Mouse (Mus musculus) embryonic facial prominence, embryonic 15.5 days (tissue): ENCODE measurements at regions not wholly inside any gene's neighbourhood (a gene's known extent, or its start where the extent isn't known, plus 50 kb on each side); places are given as distances from the start of the nearest gene placed in this dataset.

ENCODE experiments used
- ATAC-seq: fragments of 200-750 bp; cut with Nextera tagmentation; 2 replicates; pipeline ENCODE4 v1.8.0; 2017; ENCODE audit warnings: low read depth, moderate TSS enrichment; ENCODE audit not compliant: insufficient number of reproducible peaks, low FRiP score, low TSS enrichment
- H3K27ac ChIP-seq: fragments of 300-500 bp; sonication (generic); replicated peaks from 2 replicates; pipeline ENCODE4 v1.5.1; 2015; ENCODE audit warnings: mild to moderate bottlenecking, inconsistent platforms
- H3K27me3 ChIP-seq: fragments of 300-500 bp; sonication (generic); 2 replicates; pipeline ENCODE4 v1.6.1; 2015; ENCODE audit warnings: inconsistent platforms
- H3K36me3 ChIP-seq: fragments of 300-500 bp; sonication (generic); 2 replicates; pipeline ENCODE4 v1.6.1; 2015; ENCODE audit warnings: mild to moderate bottlenecking, inconsistent platforms
- H3K4me1 ChIP-seq: fragments of 300-500 bp; sonication (generic); 2 replicates; pipeline ENCODE4 v1.6.1; 2015; ENCODE audit warnings: inconsistent platforms
- H3K4me2 ChIP-seq: fragments of 300-500 bp; sonication (generic); replicated peaks from 2 replicates; pipeline ENCODE4 v1.6.1; 2015; ENCODE audit warnings: mild to moderate bottlenecking, inconsistent platforms
- H3K4me3 ChIP-seq: fragments of 300-500 bp; sonication (generic); replicated peaks from 2 replicates; pipeline ENCODE4 v1.5.1; 2015; ENCODE audit warnings: mild to moderate bottlenecking, inconsistent platforms
- H3K9ac ChIP-seq: fragments of 300-500 bp; sonication (generic); 2 replicates; pipeline ENCODE4 v1.6.1; 2015; ENCODE audit warnings: inconsistent platforms
- H3K9me3 ChIP-seq: fragments of 300-500 bp; sonication (generic); replicated peaks from 2 replicates; pipeline ENCODE4 v1.6.1; 2016; ENCODE audit warnings: inconsistent platforms
- WGBS: fragments of 180-500 bp; shearing (Covaris S2); methylation state at CpG from one replicate; pipeline ENCODE4 v1.1.7; 2015; 5-methylcytosine and 5-hydroxymethylcytosine counted together

DNA sequence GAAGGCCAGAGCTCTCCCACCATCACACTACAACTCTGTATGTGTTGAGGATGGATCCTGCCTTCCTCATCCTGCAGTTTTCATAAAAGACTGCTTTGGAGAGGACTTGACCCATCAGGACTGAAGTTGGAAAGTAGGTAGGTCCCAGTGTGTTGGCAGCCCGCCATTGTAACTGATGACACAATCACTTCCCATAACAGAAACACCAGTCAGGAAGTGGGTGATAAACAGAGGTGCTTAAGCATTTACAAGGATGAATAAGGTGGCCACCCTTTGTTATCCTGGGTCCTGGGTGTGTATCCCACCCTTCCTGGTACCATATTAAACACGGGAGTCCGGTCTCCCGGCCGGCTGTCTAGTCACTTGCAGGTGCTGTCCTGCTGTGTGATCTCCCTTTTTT lies 118.3 kb downstream of the Snx10 start:
- H3K4me2 ChIP-seq, result no peak overlapping the region
- 88% methylated on average over 5 of the region's 5 CpGs for WGBS
- no peaks in the 10 kb centered on the region for H3K9me3 ChIP-seq
- H3K27me3 ChIP-seq, result no peaks in the 10 kb centered on the region
- H3K4me1 ChIP-seq, result no peaks in the 10 kb centered on the region
- no peak for ATAC-seq
- no peak overlapping the region for H3K27ac ChIP-seq
- H3K9ac ChIP-seq, result no peak overlapping the region
- H3K36me3 ChIP-seq, result no peaks in the 10 kb centered on the region
- no peak overlapping the region for H3K4me3 ChIP-seq

- H3K4me2 ChIP-seq, result no peak overlapping the region
- WGBS, result 71% methylated on average over 7 of the region's 7 CpGs
- no peaks in the 10 kb centered on the region for H3K9me3 ChIP-seq
- H3K27me3 ChIP-seq, result no peaks in the 10 kb centered on the region
- H3K27ac ChIP-seq, result no peak overlapping the region
- H3K9ac ChIP-seq, result no peak overlapping the region
- H3K4me3 ChIP-seq, result no peak overlapping the region
- H3K4me1 ChIP-seq, result no peaks in the 10 kb centered on the region
- ATAC-seq, result no peak
- H3K36me3 ChIP-seq, result no peaks in the 10 kb centered on the region
These were observed 125.1 kb downstream of the Snx10 start for GRCm38 (mm10) chr6:51648813-51649212.

- H3K9ac ChIP-seq, result no peak overlapping the region
- no peaks in the 10 kb centered on the region for H3K36me3 ChIP-seq
- 90% methylated on average over 8 of the region's 8 CpGs for WGBS
- no peak for ATAC-seq
- no peak overlapping the region for H3K27ac ChIP-seq
- H3K9me3 ChIP-seq, result no peaks in the 10 kb centered on the region
- no peak overlapping the region for H3K4me2 ChIP-seq
- no peaks in the 10 kb centered on the region for H3K27me3 ChIP-seq
- no peaks in the 10 kb centered on the region for H3K4me1 ChIP-seq
- H3K4me3 ChIP-seq, result no peak overlapping the region
These were observed 130.1 kb downstream of the Snx10 start for GRCm38 (mm10) chr6:51653753-51654152.

GRCm38 (mm10) chr6:51654991-51655390 lies 131.3 kb downstream of the Snx10 start:
- WGBS, result 96% methylated on average over 4 of the region's 4 CpGs
- Histone ChIP-seq H3K27me3 (no peaks in the 10 kb centered on the region), H3K4me2 (no peak overlapping the region), H3K27ac (no peak overlapping the region), H3K4me1 (no peaks in the 10 kb centered on the region), H3K9me3 (no peaks in the 10 kb centered on the region), H3K36me3 (no peaks in the 10 kb centered on the region), H3K9ac (no peak overlapping the region), H3K4me3 (no peak overlapping the region)
- no peak for ATAC-seq

DNA sequence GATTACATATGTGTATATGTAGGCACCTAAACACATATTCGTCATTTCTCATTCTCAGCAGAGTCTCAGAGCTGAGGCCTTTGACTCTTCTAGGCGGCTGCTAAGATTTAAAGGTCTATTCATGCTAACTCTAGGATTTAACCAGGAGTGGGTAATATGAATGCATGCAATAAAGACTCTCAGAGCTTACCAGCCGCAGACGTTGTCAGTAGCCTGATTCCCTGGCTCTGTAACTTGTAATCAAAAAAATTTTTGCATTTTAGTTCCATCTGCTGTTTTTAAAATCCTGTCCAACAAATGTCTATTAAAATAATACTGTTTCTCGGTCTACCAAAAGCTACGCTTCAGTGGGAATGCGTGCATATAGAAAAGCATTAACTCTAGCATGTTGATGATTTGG lies 132.4 kb downstream of the Snx10 start:
- WGBS, result 71% methylated on average over 7 of the region's 7 CpGs

GRCm38 (mm10) chr6:51656883-51657640 lies 133.4 kb downstream of the Snx10 start:
- Histone ChIP-seq H3K9ac (no peak overlapping the region), H3K9me3 (no peaks in the 10 kb centered on the region), H3K4me1 (no peaks in the 10 kb centered on the region), H3K4me2 (no peak overlapping the region), H3K27ac (no peak overlapping the region), H3K4me3 (no peak overlapping the region), H3K36me3 (no peaks in the 10 kb centered on the region), H3K27me3 (no peaks in the 10 kb centered on the region)
- no peak for ATAC-seq
- WGBS, result 72% methylated on average over 12 of the region's 12 CpGs

More for the DNA sequence above, 132.4 kb downstream of the Snx10 start:
- Histone ChIP-seq H3K4me2 (no peak overlapping the region), H3K27me3 (no peaks in the 10 kb centered on the region), H3K36me3 (no peaks in the 10 kb centered on the region), H3K9me3 (no peaks in the 10 kb centered on the region), H3K4me3 (no peak overlapping the region), H3K4me1 (no peaks in the 10 kb centered on the region), H3K9ac (no peak overlapping the region), H3K27ac (no peak overlapping the region)
- ATAC-seq, result no peak

DNA sequence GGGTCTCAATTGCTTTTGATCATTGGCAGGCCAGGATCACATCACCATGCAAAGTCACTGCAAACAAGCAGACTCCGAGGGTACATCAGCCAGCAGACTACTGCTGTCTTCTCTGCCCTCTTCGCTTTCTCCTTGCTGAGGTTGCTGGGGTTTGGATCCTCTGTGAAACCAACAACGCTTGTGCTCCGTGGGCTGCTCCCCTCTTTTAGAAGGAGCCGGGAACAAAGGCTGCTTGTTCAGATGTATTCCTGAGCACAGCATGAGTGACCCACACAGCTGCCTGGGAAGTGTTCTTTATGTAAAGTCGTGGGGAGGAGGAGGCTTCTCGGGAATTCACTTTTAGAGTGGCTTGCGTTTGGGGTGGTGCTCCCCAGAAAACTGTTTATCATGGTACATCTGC lies 134.7 kb downstream of the Snx10 start:
- no peaks in the 10 kb centered on the region for H3K9me3 ChIP-seq
- no peak overlapping the region for H3K27ac ChIP-seq
- no peak overlapping the region for H3K9ac ChIP-seq
- no peaks in the 10 kb centered on the region for H3K4me1 ChIP-seq
- no peaks in the 10 kb centered on the region for H3K27me3 ChIP-seq
- ATAC-seq, result no peak
- H3K4me2 ChIP-seq, result no peak overlapping the region
- no peak overlapping the region for H3K4me3 ChIP-seq
- WGBS, result 37% methylated on average over 8 of the region's 8 CpGs
- H3K36me3 ChIP-seq, result no peaks in the 10 kb centered on the region

- H3K9ac ChIP-seq, result no peak overlapping the region
- H3K4me3 ChIP-seq, result no peak overlapping the region
- ATAC-seq, result no peak
- 78% methylated on average over 3 of the region's 3 CpGs for WGBS
- H3K4me2 ChIP-seq, result no peak overlapping the region
- no peak overlapping the region for H3K27ac ChIP-seq
- H3K4me1 ChIP-seq, result no peaks in the 10 kb centered on the region
- H3K27me3 ChIP-seq, result no peaks in the 10 kb centered on the region
- no peaks in the 10 kb centered on the region for H3K9me3 ChIP-seq
- no peaks in the 10 kb centered on the region for H3K36me3 ChIP-seq
These were observed 139.5 kb downstream of the Snx10 start for GRCm38 (mm10) chr6:51663178-51663577.

DNA sequence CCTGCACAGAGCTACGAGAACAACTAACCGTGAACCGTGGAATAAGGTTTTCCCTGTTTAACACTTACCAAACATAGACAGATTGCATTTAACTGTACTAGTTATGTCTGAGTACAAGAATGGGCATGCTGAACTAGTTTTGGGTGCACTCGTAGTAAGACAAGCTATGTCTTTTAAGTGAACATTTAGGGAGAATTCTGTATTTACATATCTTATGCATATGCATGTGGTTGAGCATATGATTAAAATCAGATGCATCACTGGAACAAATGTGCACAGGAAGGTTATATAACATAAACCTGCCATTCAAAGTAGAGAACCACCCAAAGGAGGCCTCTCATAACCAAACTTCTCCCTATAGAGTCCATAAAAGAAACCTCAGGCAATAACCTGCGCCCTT lies 140.3 kb downstream of the Snx10 start:
- Histone ChIP-seq H3K27ac (no peak overlapping the region), H3K36me3 (no peaks in the 10 kb centered on the region), H3K9ac (no peak overlapping the region), H3K4me3 (no peak overlapping the region), H3K27me3 (no peaks in the 10 kb centered on the region), H3K4me2 (no peak overlapping the region), H3K9me3 (no peaks in the 10 kb centered on the region), H3K4me1 (no peaks in the 10 kb centered on the region)
- 82% methylated on average over 5 of the region's 5 CpGs for WGBS
- ATAC-seq, result no peak

DNA sequence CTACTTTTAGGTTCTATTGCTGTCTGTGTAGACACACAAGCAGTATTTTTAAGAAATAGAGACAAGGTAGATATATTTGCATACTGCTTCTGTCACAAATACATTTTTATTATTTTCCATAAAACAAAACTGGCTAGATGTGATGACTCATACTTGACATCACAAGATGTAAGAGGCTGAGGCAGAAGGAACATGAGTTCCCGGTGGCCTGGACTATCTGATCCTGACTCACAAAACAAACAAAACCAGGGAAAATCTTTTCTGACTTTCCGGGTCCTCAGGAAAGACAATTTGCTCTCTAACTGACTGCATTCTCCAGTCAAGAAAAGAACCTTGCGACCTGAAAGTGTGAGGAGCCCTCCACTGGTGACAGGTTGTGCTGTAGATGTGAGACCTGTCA lies 143.3 kb downstream of the Snx10 start:
- WGBS, result 75% methylated on average over 3 of the region's 3 CpGs
- H3K4me3 ChIP-seq, result no peak overlapping the region
- H3K9ac ChIP-seq, result no peak overlapping the region
- no peaks in the 10 kb centered on the region for H3K9me3 ChIP-seq
- H3K27me3 ChIP-seq, result no peaks in the 10 kb centered on the region
- H3K36me3 ChIP-seq, result no peaks in the 10 kb centered on the region
- H3K4me2 ChIP-seq, result no peak overlapping the region
- no peak overlapping the region for H3K27ac ChIP-seq
- no peak for ATAC-seq
- no peaks in the 10 kb centered on the region for H3K4me1 ChIP-seq

DNA sequence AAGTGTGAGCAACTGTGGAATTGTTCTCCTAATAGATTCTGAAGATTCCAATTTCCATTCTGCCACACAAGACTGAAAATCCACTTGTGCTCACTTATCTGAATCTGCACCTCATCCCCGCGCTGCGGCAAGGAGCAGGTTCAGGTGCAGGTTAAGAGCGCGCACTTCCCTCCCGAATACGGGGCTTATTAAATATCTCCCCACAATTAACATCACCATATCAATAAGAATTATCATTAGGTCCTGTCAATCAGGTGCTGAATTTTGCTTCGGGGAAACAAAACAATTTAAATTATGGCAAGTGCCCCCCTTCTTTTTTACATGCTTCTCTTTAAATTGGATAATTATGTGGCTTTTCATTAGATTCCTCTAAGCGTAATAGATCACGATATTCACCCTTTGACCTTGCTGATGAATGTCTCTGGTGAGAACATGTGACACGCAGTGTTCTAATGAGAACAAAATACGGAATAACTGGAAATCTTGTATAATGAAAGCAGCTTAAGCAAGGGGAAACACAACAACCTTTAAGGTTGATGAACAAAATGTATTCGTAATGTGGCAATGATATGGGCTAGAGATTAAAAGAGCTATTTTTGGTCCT lies 151.7 kb downstream of the Snx10 start:
- no peak overlapping the region for H3K4me2 ChIP-seq
- ATAC-seq, result no peak
- H3K4me3 ChIP-seq, result no peak overlapping the region
- no peaks in the 10 kb centered on the region for H3K4me1 ChIP-seq
- H3K9me3 ChIP-seq, result no peaks in the 10 kb centered on the region
- no peak overlapping the region for H3K9ac ChIP-seq
- no peaks in the 10 kb centered on the region for H3K27me3 ChIP-seq
- H3K36me3 ChIP-seq, result no peaks in the 10 kb centered on the region
- WGBS, result 70% methylated on average over 13 of the region's 13 CpGs
- H3K27ac ChIP-seq, result no peak overlapping the region
